Mouse (Mus musculus) lung, postnatal 0 days (tissue): ENCODE data around the gene Olfr1564.

Source experiments
- CTCF ChIP-seq: IDR thresholded peaks from 2 replicates; pipeline ENCODE4 v1.5.1; 2016; ENCODE audit warnings: antibody characterized with exemption, mild to moderate bottlenecking
- EP300 ChIP-seq: IDR thresholded peaks from 2 replicates; pipeline ENCODE4 v1.6.1; 2016; ENCODE audit warnings: antibody characterized with exemption, mild to moderate bottlenecking, control low read depth

DNA sequence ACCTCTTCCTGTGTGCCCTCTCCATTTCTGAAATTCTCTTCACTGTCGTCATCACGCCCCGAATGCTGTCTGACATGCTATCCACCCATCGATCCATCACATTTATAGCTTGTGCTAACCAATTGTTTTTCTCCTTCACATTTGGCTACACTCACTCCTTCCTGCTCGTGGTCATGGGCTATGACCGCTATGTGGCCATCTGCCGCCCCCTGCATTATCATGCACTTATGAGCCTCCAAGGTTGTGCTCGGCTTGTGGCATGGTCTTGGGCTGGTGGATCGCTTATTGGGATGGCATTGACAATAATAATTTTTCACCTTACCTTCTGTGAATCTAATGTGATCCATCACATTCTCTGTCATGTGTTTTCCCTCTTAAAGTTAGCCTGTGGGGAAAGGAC lies 47.4 kb upstream of the Olfr1564 start:
- TF ChIP-seq CTCF (no peak), EP300 (no peak)
